Mouse (Mus musculus): ENCODE data around the gene Asic5. TPM values are rescaled to one million over a fixed set of nuclear protein-coding genes. Genes with fewer than 3 reads are reported as not detected.

The Asic5 gene
- total RNA-seq, 2 experiments from 2014 or later, result not detected

- DNase-seq (ENCODE audit: extremely low spot score in 1 of 2, low spot score in 2 of 2), result no peak
- intact Hi-C loops (cut with DNase I), result loop anchor here (5.0 kb wide), 1 partner anchor 298 kb away; no protein-coding TSS in a partner anchor
Observed at GRCm38 (mm10) chr3:82054283-82054974, 72.3 kb downstream of the Asic5 start.

- no peak for DNase-seq (ENCODE audit: extremely low spot score in 1 of 2, low spot score in 2 of 2)
- intact Hi-C loops (cut with DNase I), result no loop called here
Observed at GRCm38 (mm10) chr3:82057201-82057600, 75.1 kb downstream of the Asic5 start.

GRCm38 (mm10) chr3:82061402-82062180 is 79.5 kb downstream of the Asic5 start:
- DNase-seq (ENCODE audit: extremely low spot score in 1 of 2, low spot score in 2 of 2), result no peak
- intact Hi-C loops (cut with DNase I), result no loop called here

- DNase-seq (ENCODE audit: extremely low spot score in 1 of 2, low spot score in 2 of 2), result no peak
- intact Hi-C loops (cut with DNase I), result no loop called here
Observed at GRCm38 (mm10) chr3:82067830-82068229, 85.7 kb downstream of the Asic5 start.

Other genes with a start within 250 kb of the Asic5 start
- 10 to 100 TPM; 10.6 to 10.7 TPM for gene Ctso, start 49.7 kb upstream of the Asic5 start, total RNA-seq (2021)
- gene Tdo2, start 6.1 kb upstream of the Asic5 start, total RNA-seq (2021), result 1 to 10 TPM; 2.0 to 2.3 TPM
- 100 to 1,000 TPM; 190 to 207 TPM for gene Gucy1b1, start 92.4 kb downstream of the Asic5 start, total RNA-seq (2021)
- gene Gucy1a1, start 163.5 kb downstream of the Asic5 start, total RNA-seq (2021), result 100 to 1,000 TPM in 1 of 2 experiments, 10 to 100 TPM in 1; 96.3 to 108 TPM

Measured in left cerebral cortex, postnatal 10 days (tissue).